Mouse (Mus musculus): ENCODE measurements around the gene Tead1.

The Tead1 gene

DNA sequence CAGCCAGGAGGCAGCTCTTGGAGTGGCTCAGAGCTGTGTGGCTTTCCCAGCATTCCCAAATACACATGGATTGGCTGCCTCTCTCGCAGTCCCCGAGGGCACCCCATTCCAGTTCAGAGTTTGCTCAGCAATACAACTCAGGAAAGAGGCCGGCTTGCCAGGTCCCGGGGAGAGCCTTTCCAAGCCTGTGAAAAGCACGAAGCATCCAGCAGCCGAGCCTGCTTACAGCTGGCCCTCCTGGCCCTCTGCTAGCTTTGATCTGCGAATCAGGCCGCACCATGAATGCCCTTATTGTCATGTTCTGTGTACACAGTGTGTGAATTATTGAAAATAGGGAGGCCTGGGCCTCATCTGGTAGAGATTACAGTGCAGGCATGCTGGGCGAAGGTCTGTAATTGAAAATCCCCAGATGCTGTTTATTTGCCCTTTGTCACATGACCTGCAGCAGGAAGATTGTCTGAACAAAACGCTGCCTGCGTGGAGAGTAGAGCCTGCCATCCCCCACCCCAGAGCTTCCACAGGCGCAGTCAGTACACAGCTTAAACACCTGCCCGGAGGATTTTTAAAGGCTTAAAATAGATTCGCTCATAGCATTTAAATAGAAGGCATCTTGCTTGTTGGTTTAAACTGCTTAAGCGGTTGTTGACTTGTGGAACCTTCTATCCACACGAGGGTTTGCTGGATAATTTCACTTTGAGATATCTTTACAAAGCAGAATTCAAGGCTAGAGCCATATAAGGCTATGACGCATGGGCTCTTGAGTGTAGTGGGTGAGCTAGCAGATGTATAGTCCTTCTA, 147.2 kb downstream of the Tead1 start:
- in situ Hi-C loops (cut with MboI; ENCODE audit: low pct_unique_long_range_greater_than_20kb in 1 of 2, low sequenced_read_pairs in 2 of 2, unreplicated experiment in 1 of 2), result no loop called here

DNA sequence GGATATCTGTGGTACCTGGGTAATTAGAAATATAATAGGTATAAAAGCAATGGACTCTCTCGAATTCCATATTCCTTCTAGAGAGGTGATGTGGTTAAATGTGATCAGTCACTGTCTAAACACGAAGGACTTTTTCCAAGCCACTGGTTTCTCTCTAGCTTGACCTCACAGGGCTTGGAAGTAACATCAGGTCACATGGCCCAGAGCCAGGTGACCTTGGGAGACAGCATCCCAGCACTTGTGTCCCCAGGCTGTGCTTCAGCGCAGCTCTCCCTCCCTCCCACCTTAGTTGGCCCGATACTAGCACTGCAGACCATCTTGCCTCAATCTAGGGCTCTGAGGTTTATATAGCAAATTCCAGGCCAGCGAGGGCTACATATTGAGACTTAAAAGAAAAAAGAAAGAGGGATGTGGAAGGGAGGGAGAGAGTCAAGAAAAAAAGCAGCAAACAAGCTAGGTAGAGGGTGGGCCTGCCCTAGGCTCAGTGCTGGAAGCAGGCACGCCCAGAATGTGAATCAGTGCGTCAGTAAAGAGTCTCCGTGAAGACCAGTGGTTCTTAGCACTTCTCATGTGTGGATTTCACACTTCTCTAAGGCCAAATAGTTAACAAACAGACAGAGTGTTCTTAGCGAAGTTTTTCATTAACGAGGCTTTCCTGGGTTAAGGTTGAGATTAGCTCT, 149.0 kb downstream of the Tead1 start:
- in situ Hi-C loops (cut with MboI; ENCODE audit: low pct_unique_long_range_greater_than_20kb in 1 of 2, low sequenced_read_pairs in 2 of 2, unreplicated experiment in 1 of 2), result no loop called here

DNA sequence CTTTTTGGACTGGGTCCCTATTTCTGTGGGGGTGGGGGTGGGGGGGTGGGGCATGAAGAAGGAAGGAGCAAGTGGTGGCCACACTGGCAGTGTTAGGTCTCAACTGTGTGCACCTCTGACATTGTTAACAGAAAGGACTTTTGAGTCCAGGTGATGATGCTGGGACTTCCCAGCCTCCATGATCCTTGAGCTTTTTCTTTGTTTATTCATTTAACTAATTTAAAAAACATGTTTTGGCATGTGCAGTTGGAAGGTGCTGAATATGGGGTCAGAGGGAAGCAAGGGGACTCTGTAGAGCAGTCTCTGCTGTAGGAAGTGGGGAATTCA, 149.5 kb downstream of the Tead1 start:
- in situ Hi-C loops (cut with MboI; ENCODE audit: low pct_unique_long_range_greater_than_20kb in 1 of 2, low sequenced_read_pairs in 2 of 2, unreplicated experiment in 1 of 2), result no loop called here

- in situ Hi-C loops (cut with MboI; ENCODE audit: low pct_unique_long_range_greater_than_20kb in 1 of 2, low sequenced_read_pairs in 2 of 2, unreplicated experiment in 1 of 2), result no loop called here
Measured at GRCm38 (mm10) chr7:112830946-112831345, 151.8 kb downstream of the Tead1 start.

DNA sequence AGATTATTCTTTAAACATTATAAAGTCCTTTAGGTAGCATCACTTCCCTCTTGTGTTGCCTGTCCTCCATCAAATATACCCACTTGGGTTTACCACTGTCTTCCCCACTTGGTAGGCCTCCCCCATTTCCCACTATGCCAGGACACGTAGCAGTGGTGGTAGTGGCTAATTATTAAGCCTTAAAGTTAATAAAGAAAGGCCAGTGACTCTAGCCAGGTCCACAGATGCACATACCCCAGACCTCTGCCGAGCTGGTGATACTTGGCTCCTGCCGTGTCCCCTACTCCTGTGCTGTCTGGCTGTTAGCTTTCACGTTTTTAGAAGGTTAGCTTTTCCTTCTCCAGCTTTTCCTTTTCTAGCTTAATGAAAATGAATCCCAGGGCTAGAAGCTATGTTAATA, 152.3 kb downstream of the Tead1 start:
- in situ Hi-C loops (cut with MboI; ENCODE audit: low pct_unique_long_range_greater_than_20kb in 1 of 2, low sequenced_read_pairs in 2 of 2, unreplicated experiment in 1 of 2), result no loop called here

- in situ Hi-C loops (cut with MboI; ENCODE audit: low pct_unique_long_range_greater_than_20kb in 1 of 2, low sequenced_read_pairs in 2 of 2, unreplicated experiment in 1 of 2), result no loop called here
Measured at GRCm38 (mm10) chr7:112833132-112833531, 154.0 kb downstream of the Tead1 start.

DNA sequence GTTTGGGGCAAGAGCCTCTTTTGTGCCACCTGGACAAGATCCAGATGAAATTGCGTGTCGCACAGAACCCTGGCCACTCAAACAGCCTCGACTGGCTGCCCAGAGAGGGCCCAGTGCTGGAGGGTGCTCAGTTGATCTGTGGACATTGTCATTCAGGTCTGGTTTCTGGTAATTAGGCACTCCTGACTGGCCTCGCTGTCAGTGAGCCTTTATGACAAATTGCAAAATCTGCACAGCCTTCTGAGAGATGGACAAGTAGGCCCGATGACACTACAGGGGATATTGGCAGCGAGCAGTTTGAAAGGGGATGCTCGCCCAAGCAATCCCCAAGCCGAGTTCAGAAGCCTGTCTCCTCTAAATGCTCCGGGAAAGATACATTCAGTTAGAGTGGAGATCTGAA, 157.0 kb downstream of the Tead1 start:
- in situ Hi-C loops (cut with MboI; ENCODE audit: low pct_unique_long_range_greater_than_20kb in 1 of 2, low sequenced_read_pairs in 2 of 2, unreplicated experiment in 1 of 2), result no loop called here

DNA sequence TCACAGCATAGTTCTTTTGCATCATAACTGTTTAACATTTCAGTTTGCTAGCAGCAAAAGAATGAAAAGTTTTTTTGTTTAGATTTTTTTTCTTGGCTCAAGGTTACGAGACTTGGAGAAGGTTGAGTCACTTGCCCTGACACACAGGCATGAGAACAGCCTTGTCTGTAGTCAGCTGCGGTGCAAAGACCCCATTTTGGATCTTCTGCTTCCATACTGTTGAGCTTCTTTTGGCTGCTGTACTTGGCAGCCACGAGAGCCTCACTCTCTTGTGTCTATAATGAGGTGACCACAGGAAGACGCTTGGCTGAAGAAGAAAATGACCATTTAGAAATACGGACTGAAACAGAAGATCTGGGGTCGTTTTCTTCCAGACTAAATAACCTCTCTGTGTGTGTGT, 159.0 kb downstream of the Tead1 start:
- in situ Hi-C loops (cut with MboI; ENCODE audit: low pct_unique_long_range_greater_than_20kb in 1 of 2, low sequenced_read_pairs in 2 of 2, unreplicated experiment in 1 of 2), result no loop called here

GRCm38 (mm10) chr7:112840351-112840750, 161.2 kb downstream of the Tead1 start:
- in situ Hi-C loops (cut with MboI; ENCODE audit: low pct_unique_long_range_greater_than_20kb in 1 of 2, low sequenced_read_pairs in 2 of 2, unreplicated experiment in 1 of 2), result no loop called here

- in situ Hi-C loops (cut with MboI; ENCODE audit: low pct_unique_long_range_greater_than_20kb in 1 of 2, low sequenced_read_pairs in 2 of 2, unreplicated experiment in 1 of 2), result no loop called here
Measured at GRCm38 (mm10) chr7:112840890-112841289, 161.8 kb downstream of the Tead1 start.

DNA sequence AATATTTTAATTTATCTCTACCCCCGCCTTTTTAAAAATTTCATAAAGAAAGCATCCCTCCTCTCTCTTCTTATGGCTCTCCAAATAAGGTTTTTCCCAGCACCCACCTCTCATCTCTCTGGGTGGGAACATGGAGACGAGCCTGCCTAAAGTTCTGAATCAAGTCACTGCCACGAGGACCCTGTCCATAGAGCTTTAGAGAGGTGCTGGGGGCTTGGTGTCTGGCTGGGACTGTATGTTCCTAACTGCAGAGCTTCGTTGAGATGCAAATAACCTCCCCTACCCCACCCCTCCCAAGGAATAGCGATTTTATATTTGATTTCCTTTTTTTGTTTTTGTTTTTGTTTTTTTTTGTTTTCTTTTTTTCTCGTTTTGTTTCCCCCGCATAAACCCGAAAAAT, 162.4 kb downstream of the Tead1 start:
- in situ Hi-C loops (cut with MboI; ENCODE audit: low pct_unique_long_range_greater_than_20kb in 1 of 2, low sequenced_read_pairs in 2 of 2, unreplicated experiment in 1 of 2), result no loop called here

GRCm38 (mm10) chr7:112841886-112842285, 162.8 kb downstream of the Tead1 start:
- in situ Hi-C loops (cut with MboI; ENCODE audit: low pct_unique_long_range_greater_than_20kb in 1 of 2, low sequenced_read_pairs in 2 of 2, unreplicated experiment in 1 of 2), result no loop called here

DNA sequence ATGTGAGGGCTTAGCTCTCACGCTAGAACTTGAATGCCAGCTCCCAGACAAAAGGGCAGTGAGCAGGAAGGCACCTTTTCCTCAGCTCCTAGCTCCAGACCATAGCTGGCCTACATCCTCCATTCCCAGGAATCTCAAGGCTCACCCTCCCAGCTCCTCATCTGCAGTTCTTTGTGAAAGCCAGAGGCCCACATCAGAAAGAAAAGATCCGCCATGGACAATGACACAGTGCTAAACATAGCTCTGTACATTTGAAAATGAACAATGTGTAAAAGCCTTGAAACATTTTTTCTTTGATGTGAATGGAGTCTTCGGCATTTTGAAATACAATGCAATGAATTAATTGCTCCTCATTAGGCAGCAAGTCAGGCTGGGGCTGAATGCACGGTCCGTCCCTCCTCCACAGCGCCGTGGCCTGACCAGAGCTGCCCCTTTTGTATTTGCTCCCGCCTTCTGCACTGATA, 172.2 kb downstream of the Tead1 start:
- in situ Hi-C loops (cut with MboI; ENCODE audit: low pct_unique_long_range_greater_than_20kb in 1 of 2, low sequenced_read_pairs in 2 of 2, unreplicated experiment in 1 of 2), result no loop called here

DNA sequence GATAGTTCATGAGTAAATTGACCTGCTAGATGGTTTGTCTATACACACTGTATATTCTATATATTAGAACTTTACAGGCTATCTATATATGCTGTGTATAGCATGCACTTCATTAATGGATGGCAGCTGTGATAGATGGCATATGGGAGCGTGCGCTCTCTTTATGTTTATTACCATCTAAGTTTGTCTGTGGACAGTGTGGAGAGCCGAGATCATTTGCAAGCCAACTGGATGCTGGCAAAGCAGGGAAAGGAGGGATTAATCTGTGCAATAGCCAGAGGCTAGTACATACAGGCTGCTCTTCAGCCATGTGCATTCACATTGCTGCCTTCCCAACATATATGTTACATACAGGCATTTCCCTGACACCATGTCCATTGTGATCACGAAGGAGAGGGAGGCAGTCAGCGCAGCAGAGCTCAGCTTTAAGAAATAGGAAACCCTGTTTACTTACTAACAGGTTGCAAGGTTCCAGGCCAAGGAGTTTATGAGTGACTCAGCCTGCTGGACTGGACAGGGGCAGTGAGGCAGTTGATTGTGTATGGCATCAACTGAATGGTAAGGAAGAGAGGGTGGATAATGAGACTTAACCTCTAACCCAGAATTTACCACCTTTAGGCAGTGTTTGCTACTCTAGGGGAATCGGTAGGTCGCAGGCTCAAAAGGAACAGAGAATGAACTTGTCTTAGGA, 173.2 kb downstream of the Tead1 start:
- in situ Hi-C loops (cut with MboI; ENCODE audit: low pct_unique_long_range_greater_than_20kb in 1 of 2, low sequenced_read_pairs in 2 of 2, unreplicated experiment in 1 of 2), result no loop called here

GRCm38 (mm10) chr7:112853857-112854256, 174.7 kb downstream of the Tead1 start:
- in situ Hi-C loops (cut with MboI; ENCODE audit: low pct_unique_long_range_greater_than_20kb in 1 of 2, low sequenced_read_pairs in 2 of 2, unreplicated experiment in 1 of 2), result no loop called here

GRCm38 (mm10) chr7:112854516-112854915, 175.4 kb downstream of the Tead1 start:
- in situ Hi-C loops (cut with MboI; ENCODE audit: low pct_unique_long_range_greater_than_20kb in 1 of 2, low sequenced_read_pairs in 2 of 2, unreplicated experiment in 1 of 2), result no loop called here

GRCm38 (mm10) chr7:112855419-112855818, 176.3 kb downstream of the Tead1 start:
- in situ Hi-C loops (cut with MboI; ENCODE audit: low pct_unique_long_range_greater_than_20kb in 1 of 2, low sequenced_read_pairs in 2 of 2, unreplicated experiment in 1 of 2), result no loop called here

- in situ Hi-C loops (cut with MboI; ENCODE audit: low pct_unique_long_range_greater_than_20kb in 1 of 2, low sequenced_read_pairs in 2 of 2, unreplicated experiment in 1 of 2), result no loop called here
Measured at GRCm38 (mm10) chr7:112856121-112856571, 177.0 kb downstream of the Tead1 start.

- in situ Hi-C loops (cut with MboI; ENCODE audit: low pct_unique_long_range_greater_than_20kb in 1 of 2, low sequenced_read_pairs in 2 of 2, unreplicated experiment in 1 of 2), result no loop called here
Measured at GRCm38 (mm10) chr7:112856583-112856982, 177.5 kb downstream of the Tead1 start.

All from mouse embryonic stem cell (cell line).